Comparison of ENCODE assay signal across 11 mouse cellular contexts in genomic region chr9:62881871-62882270, GRCm38 (mm10). TPM values are rescaled to one million over a fixed set of nuclear protein-coding genes. Genes with fewer than 3 reads are reported as not detected.
DNase-seq lines count a peak whose midpoint lies in the region; ATAC-seq lines count a peak whose summit lies in the region.
"Had no signal": no experiment of that assay in that cellular context is flagged by ENCODE, and none has a peak within 500 bp of the region (broad histone marks: within the 10 kb centered on the region; RNA-seq: fewer than 3 reads in every experiment).

No protein-coding gene starts in this region.

- H3K36me3 ChIP-seq in heart, embryonic 15.5 days = peaks cover 46% of the 10 kb centered on the region

- no peaks in the 10 kb centered on the region for H3K9me3 ChIP-seq in heart, embryonic 15.5 days (replicated peaks)
- H3K9me3 ChIP-seq: hindbrain, embryonic 10.5 days had no signal

- 0 out of 2 replicates have a peak, but pooled peaks have one; percentile 72 for ATAC-seq in heart, embryonic 15.5 days (replicated peaks; ENCODE audit: insufficient number of reproducible peaks, insufficient read depth, low FRiP score, low read depth)

- no peak overlapping the region for H3K4me3 ChIP-seq in heart, embryonic 15.5 days
- H3K4me3 ChIP-seq: hindbrain, embryonic 10.5 days had no signal

- 0 out of 2 replicates have a peak overlapping the region, but pooled peaks have one; percentile 27 for H3K4me2 ChIP-seq in heart, embryonic 15.5 days

- H3K27me3 ChIP-seq in heart, embryonic 15.5 days = no peaks in the 10 kb centered on the region

- 40% methylated on average over 12 of the region's 12 CpGs for WGBS in heart, embryonic 15.5 days

- peak overlapping the region; percentile 55 for H3K27ac ChIP-seq in heart, embryonic 15.5 days
- H3K27ac ChIP-seq: hindbrain, embryonic 10.5 days; liver, embryonic 14.5 days had no signal

- DNase-seq in layer of hippocampus, adult 9-11 months = peak; percentile 25
- no peak for DNase-seq in layer of hippocampus, adult 8-10 months (ENCODE audit: low spot score in 2 of 2)
- DNase-seq in cerebellum, postnatal 14 days = peak; percentile 58 to 64
- DNase-seq in ovary, postnatal 14 days (ENCODE audit: low spot score) = peak; percentile 21
- DNase-seq in spleen, postnatal 10 days (ENCODE audit: low spot score in 2 of 2) = no peak
- DNase-seq in natural killer cell, adult 2 months (ENCODE audit: low spot score in 2 of 2) = no peak
- DNase-seq in spleen, adult 12 weeks (ENCODE audit: low spot score) = no peak

- peaks cover 17% of the 10 kb centered on the region for H3K4me1 ChIP-seq in heart, embryonic 15.5 days (replicated peaks)
- H3K4me1 ChIP-seq: hindbrain, embryonic 10.5 days had no signal

- H3K9ac ChIP-seq in heart, embryonic 15.5 days = no peak overlapping the region
- H3K9ac ChIP-seq: liver, embryonic 14.5 days had no signal

RNA-seq across cellular contexts. Expression of gene Calml4, which starts 24.0 kb away (rescaled TPM):
- total RNA-seq in layer of hippocampus, adult 8-10 months (2022) = 1 to 10 TPM; 1.2 to 3.0 (median 2.1) TPM
- polyA plus RNA-seq in heart, embryonic 15.5 days (2015; fragmentation: Nextera tagmentation; extraction: Ambion mirVana) = 3.0 and 4.3 TPM in 2 replicates
- total RNA-seq: neutrophil, adult 5-6 weeks had no signal

RNA-seq across cellular contexts. Expression of gene Cln6, which starts 43.3 kb away (rescaled TPM):
- total RNA-seq in layer of hippocampus, adult 8-10 months (2022) = 10 to 100 TPM; 10.2 to 16.0 (median 14.8) TPM
- 14.1 and 18.0 TPM in 2 replicates for polyA plus RNA-seq in heart, embryonic 15.5 days (2015; fragmentation: Nextera tagmentation; extraction: Ambion mirVana)

Comparison
In these comparisons a context has a peak if more than half of its experiments do, and no peak if none do; other contexts are left out.
1. DNase-seq: peak in layer of hippocampus, adult 9-11 months (single experiment), cerebellum, postnatal 14 days (2 of 2) and ovary, postnatal 14 days (single experiment); none in layer of hippocampus, adult 8-10 months (0 of 2), spleen, postnatal 10 days (0 of 2), natural killer cell, adult 2 months (0 of 2) and spleen, adult 12 weeks (single experiment).